In genomic region chr5:65491767-65492715, GRCm38 (mm10) we compare ENCODE assay signal across 8 mouse cellular contexts. TPM values are rescaled to one million over a fixed set of nuclear protein-coding genes. Genes with fewer than 3 reads are reported as not detected.
DNase-seq lines count a peak whose midpoint lies in the region; ATAC-seq and TF ChIP-seq lines count a peak whose summit lies in the region.

No protein-coding gene starts in this region.

- peak; percentile 51 for TF ChIP-seq CTCF in forebrain, postnatal 0 days (IDR thresholded peaks at IDR 0.05; ENCODE audit: low read depth)
- TF ChIP-seq CTCF in lung, postnatal 0 days (IDR thresholded peaks at IDR 0.05), result peak; percentile 61

- peak overlapping the region; percentile 92 for H3K27ac ChIP-seq in forebrain, postnatal 0 days (ENCODE audit: low read depth, low read length)
- peak overlapping the region; percentile 99 for H3K27ac ChIP-seq in lung, postnatal 0 days (ENCODE audit: low read length)

- no peaks in the 10 kb centered on the region for H3K9me3 ChIP-seq in forebrain, postnatal 0 days (ENCODE audit: low read length)
- H3K9me3 ChIP-seq in lung, postnatal 0 days (ENCODE audit: low read length), result no peaks in the 10 kb centered on the region

- peaks cover 7% of the 10 kb centered on the region; the same call in 1 of the 2 replicates for H3K4me1 ChIP-seq in forebrain, postnatal 0 days (ENCODE audit: insufficient read depth)
- H3K4me1 ChIP-seq in lung, postnatal 0 days (ENCODE audit: insufficient read depth, low read depth, low read length), result peaks cover 21% of the 10 kb centered on the region; the same call in 1 of the 2 replicates

- peak; percentile 51 for DNase-seq in ES-CJ7 (ENCODE audit: low read depth, low spot score)
- peak; percentile 77 for DNase-seq in cerebellum, adult 11-12 months
- peak; percentile 78 for DNase-seq in forebrain, postnatal 0 days
- peak; percentile 65 for DNase-seq in layer of hippocampus, adult 9-11 months
- DNase-seq in lung, postnatal 0 days (ENCODE audit: low spot score), result peak; percentile 85
- peak; percentile 39 for DNase-seq in ovary, postnatal 10 days (ENCODE audit: low spot score)
- peak; percentile 78 for DNase-seq in thymus, postnatal 0 days (ENCODE audit: low spot score)

- WGBS in forebrain, postnatal 0 days, result 5% methylated on average over 51 of the region's 57 CpGs
- under 1% methylated on average over 42 of the region's 57 CpGs for WGBS in lung, postnatal 0 days

- no peak for TF ChIP-seq EP300 in lung, postnatal 0 days (IDR thresholded peaks at IDR 0.05)

- peak; percentile 81 for ATAC-seq in forebrain, postnatal 0 days
- ATAC-seq in hematopoietic stem cell, adult 5-6 weeks (replicated peaks in 1 of 2; ENCODE audit: insufficient read depth in 1 of 2, low FRiP score in 2 of 2, low TSS enrichment in 1 of 2, low read depth in 1 of 2, poor library complexity in 2 of 2, severe bottlenecking in 2 of 2), result peak; percentile 32 to 49
- peak; percentile 84 for ATAC-seq in lung, postnatal 0 days

- H3K4me3 ChIP-seq in forebrain, postnatal 0 days (ENCODE audit: low read depth, low read length), result peak overlapping the region; percentile 70
- peak overlapping the region; percentile 86 for H3K4me3 ChIP-seq in lung, postnatal 0 days (ENCODE audit: low read depth, low read length)

- H3K27me3 ChIP-seq in forebrain, postnatal 0 days (ENCODE audit: insufficient read depth, low read length), result no peaks in the 10 kb centered on the region
- H3K27me3 ChIP-seq in lung, postnatal 0 days (replicated peaks; ENCODE audit: insufficient read depth, low read length), result no peaks in the 10 kb centered on the region

- 0 out of 2 replicates have a peak, but pooled peaks cover 3% of the 10 kb centered on the region for H3K36me3 ChIP-seq in forebrain, postnatal 0 days (ENCODE audit: insufficient read depth)
- H3K36me3 ChIP-seq in lung, postnatal 0 days (ENCODE audit: insufficient read depth, low read length), result peaks cover 9% of the 10 kb centered on the region; the same call in 1 of the 2 replicates

- peak overlapping the region; percentile 83 for H3K4me2 ChIP-seq in forebrain, postnatal 0 days (ENCODE audit: low read depth)
- peak overlapping the region; percentile 81 for H3K4me2 ChIP-seq in lung, postnatal 0 days (replicated peaks; ENCODE audit: low read depth, low read length)

- peak overlapping the region; percentile 88 for H3K9ac ChIP-seq in forebrain, postnatal 0 days
- H3K9ac ChIP-seq in lung, postnatal 0 days (replicated peaks; ENCODE audit: low read depth), result peak overlapping the region; percentile 94

RNA-seq across cellular contexts. Expression of gene Gm43552, which starts 0.6 kb away (rescaled TPM):
- not detected in 2 replicates for total RNA-seq in forebrain, postnatal 0 days (2014; rRNA removed)
- polyA plus RNA-seq in forebrain, postnatal 0 days (2015; fragmentation: Nextera tagmentation; extraction: Ambion mirVana), result 1.3 TPM in 1 of 2 replicates, not detected in the other
- not detected in 2 replicates for total RNA-seq in hematopoietic stem cell, adult 5-6 weeks (2017)
- not detected in 2 replicates for polyA plus RNA-seq in lung, postnatal 0 days (2015; fragmentation: Nextera tagmentation; extraction: Ambion mirVana)
- polyA plus RNA-seq in thymus, postnatal 0 days (2015; fragmentation: Nextera tagmentation; extraction: Ambion mirVana), result 0.72 and 1.3 TPM in 2 replicates

RNA-seq across cellular contexts. Expression of gene Smim14, which starts 44.9 kb away (rescaled TPM):
- 139 and 158 TPM in 2 replicates for total RNA-seq in forebrain, postnatal 0 days (2014; rRNA removed)
- 255 and 269 TPM in 2 replicates for polyA plus RNA-seq in forebrain, postnatal 0 days (2015; fragmentation: Nextera tagmentation; extraction: Ambion mirVana)
- 104 and 132 TPM in 2 replicates for total RNA-seq in hematopoietic stem cell, adult 5-6 weeks (2017)
- 249 and 251 TPM in 2 replicates for polyA plus RNA-seq in lung, postnatal 0 days (2015; fragmentation: Nextera tagmentation; extraction: Ambion mirVana)
- polyA plus RNA-seq in thymus, postnatal 0 days (2015; fragmentation: Nextera tagmentation; extraction: Ambion mirVana), result 218 and 226 TPM in 2 replicates

RNA-seq across cellular contexts. Expression of gene Ube2k, which starts 45.0 kb away (rescaled TPM):
- 44.8 and 55.8 TPM in 2 replicates for total RNA-seq in forebrain, postnatal 0 days (2014; rRNA removed)
- 172 and 207 TPM in 2 replicates for polyA plus RNA-seq in forebrain, postnatal 0 days (2015; fragmentation: Nextera tagmentation; extraction: Ambion mirVana)
- 28.9 and 79.7 TPM in 2 replicates for total RNA-seq in hematopoietic stem cell, adult 5-6 weeks (2017)
- 99.8 and 102 TPM in 2 replicates for polyA plus RNA-seq in lung, postnatal 0 days (2015; fragmentation: Nextera tagmentation; extraction: Ambion mirVana)
- 157 and 164 TPM in 2 replicates for polyA plus RNA-seq in thymus, postnatal 0 days (2015; fragmentation: Nextera tagmentation; extraction: Ambion mirVana)

RNA-seq across cellular contexts. Expression of gene Ugdh, which starts 56.3 kb away (rescaled TPM):
- total RNA-seq in forebrain, postnatal 0 days (2014; rRNA removed), result 28.0 TPM in 2 replicates
- polyA plus RNA-seq in forebrain, postnatal 0 days (2015; fragmentation: Nextera tagmentation; extraction: Ambion mirVana), result 29.6 and 33.5 TPM in 2 replicates
- 24.6 and 41.0 TPM in 2 replicates for total RNA-seq in hematopoietic stem cell, adult 5-6 weeks (2017)
- 71.9 and 77.3 TPM in 2 replicates for polyA plus RNA-seq in lung, postnatal 0 days (2015; fragmentation: Nextera tagmentation; extraction: Ambion mirVana)
- polyA plus RNA-seq in thymus, postnatal 0 days (2015; fragmentation: Nextera tagmentation; extraction: Ambion mirVana), result 57.7 and 58.2 TPM in 2 replicates

Comparison
In these comparisons a context has a peak if more than half of its experiments do, and no peak if none do; other contexts are left out.
1. Peak in every context shown above with its lines: DNase-seq, ATAC-seq, H3K4me3 ChIP-seq and H3K27ac ChIP-seq.